ENCODE assay signal across 26 mouse cellular contexts in the genomic region with DNA sequence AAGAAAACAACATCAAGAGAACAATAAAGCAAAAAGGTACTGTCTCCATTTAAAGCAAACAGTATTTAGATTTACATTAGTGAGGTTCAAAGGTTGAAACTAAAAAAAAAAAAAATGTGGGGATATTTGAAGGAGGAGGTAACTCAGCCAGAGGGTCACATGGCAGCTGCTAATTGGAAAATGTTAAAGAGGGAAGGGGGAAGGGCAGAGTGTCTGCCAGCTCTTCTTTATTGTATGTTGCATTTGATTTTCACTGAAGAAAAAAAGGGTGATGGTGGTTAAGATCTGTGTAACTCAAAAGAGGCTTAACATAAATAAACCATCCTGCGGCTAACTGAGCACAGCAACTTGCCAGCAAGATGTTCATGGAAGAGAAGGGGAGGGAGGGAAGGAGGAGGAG.
"Had no signal": no experiment of that assay in that cellular context is flagged by ENCODE, and none has a peak within 500 bp of the region (broad histone marks: within the 10 kb centered on the region; RNA-seq: fewer than 3 reads in every experiment).

No protein-coding gene starts in this region.

- H3K27ac ChIP-seq: embryonic facial prominence, embryonic 10.5 days; embryonic facial prominence, embryonic 12.5 days; embryonic facial prominence, embryonic 13.5 days; embryonic facial prominence, embryonic 15.5 days; forebrain, embryonic 10.5 days; forebrain, embryonic 12.5 days; forebrain, embryonic 13.5 days; gastrocnemius, adult 2 months; heart, adult 2 months had no signal

- H3K4me2 ChIP-seq: embryonic facial prominence, embryonic 12.5 days; embryonic facial prominence, embryonic 13.5 days; embryonic facial prominence, embryonic 15.5 days; forebrain, embryonic 12.5 days; forebrain, embryonic 13.5 days had no signal

- H3K36me3 ChIP-seq: embryonic facial prominence, embryonic 10.5 days; embryonic facial prominence, embryonic 12.5 days; embryonic facial prominence, embryonic 13.5 days; embryonic facial prominence, embryonic 15.5 days; forebrain, embryonic 10.5 days; forebrain, embryonic 12.5 days had no signal

- ATAC-seq: forebrain, embryonic 13.5 days; forebrain, embryonic 16.5 days; forebrain, postnatal 0 days had no signal

- H3K9me3 ChIP-seq: embryonic facial prominence, embryonic 10.5 days; embryonic facial prominence, embryonic 12.5 days; embryonic facial prominence, embryonic 13.5 days; embryonic facial prominence, embryonic 15.5 days; forebrain, embryonic 10.5 days; forebrain, embryonic 12.5 days; forebrain, embryonic 13.5 days had no signal

- H3K4me1 ChIP-seq: embryonic facial prominence, embryonic 10.5 days; embryonic facial prominence, embryonic 12.5 days; embryonic facial prominence, embryonic 13.5 days; embryonic facial prominence, embryonic 15.5 days; forebrain, embryonic 12.5 days; forebrain, embryonic 13.5 days had no signal

- H3K9ac ChIP-seq: embryonic facial prominence, embryonic 12.5 days; embryonic facial prominence, embryonic 13.5 days; embryonic facial prominence, embryonic 15.5 days; forebrain, embryonic 12.5 days; forebrain, embryonic 13.5 days; forebrain, postnatal 0 days had no signal

- H3K4me3 ChIP-seq: embryonic facial prominence, embryonic 10.5 days; embryonic facial prominence, embryonic 12.5 days; embryonic facial prominence, embryonic 13.5 days; embryonic facial prominence, embryonic 15.5 days; erythroblast, embryonic 14.5 days; forebrain, embryonic 10.5 days; forebrain, embryonic 12.5 days; forebrain, embryonic 13.5 days; gastrocnemius, adult 2 months; heart, adult 2 months had no signal

- DNase-seq: cerebellum, adult 2 months; cerebellum, adult 8-10 months; cerebellum, adult 9-10 months; cerebellum, adult 9-11 months; cerebellum, postnatal 10 days; cerebellum, postnatal 14 days; cerebellum, postnatal 25 days; cerebellum, postnatal 36 days; embryo, embryonic 11 days; forebrain, postnatal 0 days; gastrocnemius, adult 2 months; gastrocnemius, postnatal 10 days; gastrocnemius, postnatal 14 days; gastrocnemius, postnatal 25 days; gastrocnemius, postnatal 36 days; heart, adult 18-20 months; heart, adult 2 months had no signal
